Mouse (Mus musculus) gastrocnemius, adult 2 months (tissue): Measurements from ENCODE around the gene C1galt1c1. TPM values are rescaled to one million over a fixed set of nuclear protein-coding genes. Genes with fewer than 3 reads are reported as not detected.

ENCODE experiments used
- DNase-seq: peaks from one replicate; pipeline ENCODE4 v3.0.0; 2022
- H3K27ac ChIP-seq: fragments of 200-600 bp; 2 replicates; pipeline ENCODE4 v1.8.1; 2022; ENCODE audit warnings: mild to moderate bottlenecking
- H3K4me3 ChIP-seq: fragments of 200-600 bp; 2 replicates; pipeline ENCODE4 v1.8.1; 2022; ENCODE audit warnings: mild to moderate bottlenecking, moderate library complexity
- CTCF ChIP-seq: fragments of 200-600 bp; IDR thresholded peaks from 2 replicates; pipeline ENCODE4 v1.8.1; 2022; ENCODE audit warnings: antibody characterized with exemption, mild to moderate bottlenecking, moderate library complexity
- intact Hi-C: fragments of 180-260 bp; cut with DNase I; formaldehyde crosslinking; loops from one replicate; pipeline ENCODE4 v1.15.1; 2025
- total RNA-seq, 2 experiments: library from RNA; stranded (reverse); gene quantifications; 2 replicates each; pipeline ENCODE4 v1.2.3; 2021

The C1galt1c1 gene
- total RNA-seq, 2 experiments from 2014 or later, result 9.6 to 10.5 TPM

- TF ChIP-seq CTCF, result no peak
- peak; percentile 17 for DNase-seq
- intact Hi-C loops, result loop anchor here (2.0 to 10.0 kb wide), 2 partner anchors 36 to 66 kb away; no protein-coding TSS in a partner anchor
- H3K4me3 ChIP-seq, result peak overlapping the region; percentile 82
- peak overlapping the region; percentile 87 for H3K27ac ChIP-seq
Measured at GRCm38 (mm10) chrX:38600995-38601369, 33.9 kb downstream of the C1galt1c1 start.

DNA sequence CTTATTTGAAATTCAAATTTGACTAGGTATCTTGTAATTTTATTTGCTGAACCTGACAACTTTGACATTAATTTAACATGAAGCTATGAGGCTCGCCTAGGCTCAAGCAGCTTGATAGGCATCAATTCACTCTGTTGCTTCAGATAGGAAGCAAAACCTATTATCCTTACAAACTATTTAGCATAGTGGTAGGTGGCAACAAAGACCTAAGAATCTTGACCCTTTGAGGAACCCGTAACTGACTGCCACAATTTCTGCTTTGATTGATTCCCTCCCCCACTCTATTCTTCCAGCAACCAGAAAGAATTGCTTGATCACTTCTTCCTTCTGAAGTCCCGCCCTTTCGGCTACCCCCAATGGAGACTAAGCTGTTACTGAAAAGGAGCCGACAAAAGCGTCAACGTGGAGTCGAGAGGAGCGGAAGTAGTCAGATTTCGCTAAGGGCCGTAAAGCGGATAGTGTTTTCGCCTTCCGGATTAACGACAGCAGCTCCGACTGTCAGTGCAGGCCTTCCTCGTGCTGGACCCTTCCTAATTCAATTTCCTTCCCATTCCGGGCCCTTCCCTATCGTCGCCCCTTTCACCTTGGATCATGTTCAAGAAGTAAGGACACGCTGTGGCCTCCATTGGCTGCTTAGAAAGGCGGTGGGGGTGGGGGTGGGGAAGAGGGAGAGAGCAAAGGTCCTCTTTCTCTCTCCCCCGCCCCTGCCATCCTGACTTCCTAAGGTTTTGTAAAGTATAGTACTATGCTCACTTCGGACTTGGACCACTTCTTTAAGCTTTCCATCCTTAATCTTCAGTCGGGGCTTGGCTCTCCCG is 34.5 kb downstream of the C1galt1c1 start, which contains the start of gene Mcts1:
Mcts1 (plus strand) TSS at position 402 of the 818 bp plus-strand sequence.
- peak within 1 kb of the TSS; percentile 82 for H3K4me3 ChIP-seq
- peak within 1 kb of the TSS; percentile 87 for H3K27ac ChIP-seq
- no peak for TF ChIP-seq CTCF
- DNase-seq, result peak; percentile 70
- intact Hi-C loops, result loop anchor here (2.0 to 10.0 kb wide), 2 partner anchors 36 to 66 kb away; no protein-coding TSS in a partner anchor

DNA sequence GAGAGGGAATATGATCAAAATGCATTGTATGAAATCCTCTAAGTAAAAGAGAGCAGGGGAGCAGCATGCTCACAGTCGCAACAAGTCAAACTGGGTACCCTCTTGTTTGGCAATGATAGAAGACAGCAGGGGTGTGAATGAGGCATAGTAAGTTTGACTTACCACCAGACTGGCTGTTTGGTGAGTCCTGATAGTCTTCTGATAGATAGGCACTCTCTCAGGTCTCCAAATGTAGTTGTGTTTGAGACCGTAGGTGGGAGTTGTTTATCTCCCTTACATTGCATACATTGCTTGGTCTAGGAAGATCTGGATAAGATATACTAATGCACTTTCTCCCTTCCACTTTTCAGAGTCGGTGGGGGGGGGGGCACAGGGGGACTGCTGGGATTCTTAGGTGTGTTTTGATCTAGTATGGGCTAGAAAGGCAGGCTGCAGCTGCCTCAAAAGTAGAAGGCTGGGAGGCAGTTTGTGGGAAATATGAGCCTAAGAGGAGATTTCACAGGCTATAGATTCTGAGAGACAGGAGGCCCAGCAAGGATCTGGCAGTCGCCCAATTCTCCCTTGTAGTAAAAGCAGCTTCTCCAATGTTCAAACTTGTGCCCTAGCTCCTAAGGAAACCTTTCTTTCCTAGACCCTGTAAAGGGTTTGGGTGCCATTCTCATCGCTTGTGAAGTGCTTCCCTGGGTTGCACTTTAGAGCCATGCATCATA is 41.6 kb downstream of the C1galt1c1 start:
- no peak for DNase-seq
- no peak overlapping the region for H3K27ac ChIP-seq
- intact Hi-C loops, result no loop called here
- no peak overlapping the region for H3K4me3 ChIP-seq
- no peak for TF ChIP-seq CTCF

- intact Hi-C loops, result no loop called here
- DNase-seq, result no peak
- no peak for TF ChIP-seq CTCF
- H3K27ac ChIP-seq, result no peak overlapping the region
- no peak overlapping the region for H3K4me3 ChIP-seq
Measured at GRCm38 (mm10) chrX:38591749-38592148, 43.1 kb downstream of the C1galt1c1 start.

- H3K4me3 ChIP-seq, result no peak overlapping the region
- intact Hi-C loops, result no loop called here
- no peak overlapping the region for H3K27ac ChIP-seq
- TF ChIP-seq CTCF, result no peak
- no peak for DNase-seq
Measured at GRCm38 (mm10) chrX:38589827-38590226, 45.1 kb downstream of the C1galt1c1 start.

GRCm38 (mm10) chrX:38583261-38583660 is 51.6 kb downstream of the C1galt1c1 start:
- DNase-seq, result no peak
- TF ChIP-seq CTCF, result no peak
- intact Hi-C loops, result no loop called here
- H3K4me3 ChIP-seq, result no peak overlapping the region
- no peak overlapping the region for H3K27ac ChIP-seq

- no peak for TF ChIP-seq CTCF
- intact Hi-C loops, result no loop called here
- Histone ChIP-seq H3K27ac (no peak overlapping the region), H3K4me3 (no peak overlapping the region)
- DNase-seq, result no peak
Measured at GRCm38 (mm10) chrX:38581140-38581539, 53.7 kb downstream of the C1galt1c1 start.

Other genes starting within 250 kb of the C1galt1c1 start
- gene Lamp2, start 178.6 kb downstream of the C1galt1c1 start, total RNA-seq, result 10 to 100 TPM; 63.3 to 74.6 TPM
- 1 to 10 TPM; 8.3 to 9.0 TPM for gene Cul4b, start 58.9 kb downstream of the C1galt1c1 start, total RNA-seq
- gene Mcts1, start 34.5 kb downstream of the C1galt1c1 start, total RNA-seq, result 10 to 100 TPM; 43.1 to 50.7 TPM
- not detected for gene 6030498E09Rik, start 137.6 kb upstream of the C1galt1c1 start, total RNA-seq